Mouse (Mus musculus) spleen, postnatal 4 days (tissue): Measurements from ENCODE around the gene Prss57.

ENCODE experiments used
- DNase-seq, 2 experiments: peaks; one replicate each; pipeline ENCODE4 v3.0.0; 2022; ENCODE audit warnings: low spot score in 2 of 2

Prss57 gene

DNA sequence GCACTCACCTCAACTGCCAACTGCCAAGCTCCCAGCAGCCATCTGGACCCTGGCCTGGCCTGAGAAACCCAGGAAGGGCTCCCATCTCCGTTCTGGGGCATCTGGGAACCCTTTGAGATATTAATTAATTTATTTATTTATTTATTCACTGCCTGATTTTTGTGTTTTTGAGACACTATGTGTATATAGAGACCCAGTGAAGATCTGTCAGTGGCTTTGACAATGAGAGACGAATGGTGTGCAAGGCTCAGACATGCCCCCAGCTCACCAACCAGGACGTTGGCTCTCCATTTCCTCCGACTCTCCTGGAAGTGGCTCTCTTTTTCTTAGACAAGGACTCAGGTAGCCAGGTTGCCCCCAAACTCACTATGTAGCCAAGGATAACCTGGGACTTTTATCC, at the start of gene Prss57:
Prss57 (minus strand) TSS at position 101 of the 400 bp plus-strand sequence.
- DNase-seq, result no peak

DNA sequence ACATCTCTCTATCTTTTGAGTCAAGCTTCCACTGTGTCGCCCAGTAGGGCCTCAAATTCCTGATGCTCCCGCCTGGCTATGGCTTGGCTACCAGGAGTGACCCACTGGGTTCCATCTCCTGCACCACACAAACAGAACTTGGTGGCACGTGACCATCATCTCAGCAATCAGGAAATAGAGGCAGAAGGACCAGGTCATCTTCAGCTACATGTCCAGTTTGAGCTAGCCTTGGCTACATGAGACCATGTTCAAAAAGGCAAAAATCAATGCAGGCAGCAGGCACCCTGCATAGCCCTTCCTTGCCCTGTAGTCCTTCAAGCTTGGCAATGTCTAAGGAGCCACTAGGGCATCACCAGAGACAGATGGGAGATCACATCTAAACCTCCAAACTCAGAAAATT, 49.3 kb upstream of the Prss57 start:
- DNase-seq, result no peak

DNA sequence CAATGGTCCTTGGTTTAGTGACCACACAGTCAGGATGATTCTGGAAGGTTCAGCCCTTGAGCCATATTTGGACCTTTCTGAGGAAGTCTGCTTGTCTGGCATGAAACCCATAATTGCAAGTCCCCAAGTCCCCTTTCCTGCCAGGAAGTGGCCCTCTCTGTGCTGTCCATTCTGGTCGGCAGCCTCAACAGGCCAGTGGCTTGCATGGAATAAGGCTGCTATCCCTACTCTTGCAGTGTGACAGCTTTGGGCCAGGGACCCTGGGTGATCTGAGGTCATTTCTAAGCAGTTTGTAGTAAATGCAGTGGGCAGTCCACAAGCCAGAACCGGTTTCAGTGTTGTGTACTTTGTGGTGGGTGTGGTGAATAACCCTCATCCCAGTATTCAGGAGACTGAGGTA, 47.4 kb upstream of the Prss57 start:
- no peak for DNase-seq

DNA sequence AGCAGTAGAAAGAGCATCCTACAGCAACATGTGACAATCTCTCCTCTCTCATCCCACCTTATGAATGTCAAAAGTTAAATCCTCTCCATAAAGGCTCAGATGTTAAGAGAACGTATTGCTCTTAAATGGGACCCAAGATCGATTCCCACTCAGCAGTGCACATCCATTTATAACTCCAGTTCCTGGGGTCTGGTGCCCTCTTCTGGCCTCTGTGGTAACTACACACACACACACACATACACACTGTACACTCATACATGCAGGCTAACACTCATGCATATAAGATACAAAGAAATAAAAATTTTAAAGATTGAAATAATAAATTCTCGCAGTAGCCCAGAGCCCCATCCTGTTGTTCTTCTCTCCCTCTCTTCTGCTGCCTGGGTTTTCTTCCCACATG, 46.2 kb upstream of the Prss57 start:
- no peak for DNase-seq

DNA sequence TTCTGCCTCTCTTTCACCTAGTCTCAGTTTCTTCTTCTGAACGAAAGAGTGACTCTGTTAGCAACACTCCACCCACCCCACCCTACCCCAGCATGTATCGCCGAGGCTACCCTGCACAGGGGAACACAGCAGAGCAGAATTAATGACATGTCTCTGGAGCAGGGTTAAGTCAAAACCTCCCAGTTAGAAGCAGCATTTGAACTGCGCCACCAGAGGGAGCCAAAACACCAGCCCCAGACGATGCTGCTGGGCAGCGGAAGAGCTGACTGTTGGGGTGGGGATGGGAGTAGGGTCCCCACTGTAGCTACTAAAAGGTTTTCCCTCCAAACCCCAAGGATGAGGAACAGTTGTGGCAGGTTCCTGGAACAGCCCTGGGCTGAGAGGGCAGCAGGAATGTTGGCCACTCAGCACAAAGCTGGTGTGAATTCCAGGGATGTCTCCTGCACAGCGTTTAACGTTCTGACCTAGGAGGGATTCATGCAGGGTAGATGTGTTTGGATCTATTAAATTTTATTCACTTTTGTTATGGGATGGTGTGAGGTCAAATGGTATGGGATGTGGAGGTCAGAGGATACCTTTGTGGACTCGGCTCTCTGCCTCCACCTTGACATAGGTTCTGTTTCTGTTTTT, 44.1 kb upstream of the Prss57 start:
- peak; percentile 72 to 89 for DNase-seq

DNA sequence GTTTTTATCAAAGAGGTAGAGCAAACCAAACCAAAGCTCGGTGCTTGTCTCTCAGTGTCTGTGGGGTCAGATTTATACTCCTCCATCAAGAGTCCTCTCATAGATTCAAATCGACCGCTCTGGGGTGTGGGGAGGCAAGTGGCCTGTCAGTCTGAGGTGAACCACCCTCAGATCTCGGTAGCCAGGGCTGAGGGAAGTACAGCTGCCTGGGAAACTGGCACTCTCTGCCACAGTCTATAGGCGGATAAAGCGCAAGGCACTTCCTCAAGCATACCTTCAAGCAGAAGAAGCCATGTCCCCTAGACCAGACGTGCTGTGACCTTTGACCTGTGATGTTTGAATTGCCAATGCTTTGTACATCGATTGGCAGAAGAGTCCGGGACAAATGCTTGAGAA, 42.0 kb upstream of the Prss57 start:
- no peak for DNase-seq

DNA sequence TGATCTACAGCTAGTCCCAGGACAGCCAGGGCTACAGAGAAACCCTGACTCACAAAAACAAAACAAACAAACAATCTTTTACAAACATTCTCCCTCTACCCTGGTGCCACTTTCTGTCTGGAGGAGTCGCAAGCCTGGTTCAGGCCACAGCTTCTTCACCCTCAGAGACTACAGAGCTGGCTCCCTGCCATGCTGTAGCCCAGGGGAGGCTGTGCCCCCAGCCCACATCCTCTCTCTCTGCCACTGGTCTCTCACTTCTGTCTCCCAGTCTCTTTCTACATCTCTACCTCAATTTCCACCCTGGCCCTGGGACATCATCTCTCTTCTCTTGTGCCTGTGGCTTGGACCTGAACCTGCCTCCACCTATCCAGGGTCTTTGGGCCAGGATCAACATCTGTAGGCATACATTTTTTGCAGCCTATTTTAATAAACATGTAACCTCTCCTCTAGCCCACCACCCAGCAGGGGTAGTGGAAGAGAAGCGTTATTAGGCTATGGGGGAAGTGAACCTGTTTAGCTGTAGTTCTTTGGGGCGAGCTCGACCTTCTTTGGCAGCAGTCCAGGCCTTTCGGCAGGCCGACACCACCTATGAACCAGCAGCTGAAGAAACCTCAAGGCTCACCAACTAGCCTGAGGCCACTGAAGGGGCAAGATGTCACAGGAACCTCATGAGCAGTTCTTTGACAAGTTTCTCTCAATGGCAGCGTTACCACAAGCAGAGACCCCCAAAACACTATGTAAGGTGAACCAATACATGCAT, 41.4 kb upstream of the Prss57 start:
- DNase-seq, result no peak

DNA sequence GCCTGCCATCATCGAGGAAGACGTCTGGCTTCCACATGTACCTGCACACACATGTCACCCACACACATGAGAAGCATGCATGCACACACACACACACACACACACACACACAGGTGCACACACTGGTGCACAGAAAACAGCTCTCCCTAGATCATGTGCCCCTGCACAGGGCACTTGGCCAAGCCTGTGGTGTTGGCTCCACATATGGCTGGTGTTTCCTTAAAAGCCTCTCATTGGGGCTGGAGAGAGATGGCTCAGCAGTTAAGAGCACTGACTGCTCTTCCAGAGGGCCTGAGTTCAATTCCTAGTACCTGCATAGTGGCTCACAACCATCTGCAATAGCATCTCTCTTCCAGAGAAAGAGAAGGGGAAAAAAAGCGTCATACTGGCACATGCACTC, 40.8 kb upstream of the Prss57 start:
- no peak for DNase-seq

DNA sequence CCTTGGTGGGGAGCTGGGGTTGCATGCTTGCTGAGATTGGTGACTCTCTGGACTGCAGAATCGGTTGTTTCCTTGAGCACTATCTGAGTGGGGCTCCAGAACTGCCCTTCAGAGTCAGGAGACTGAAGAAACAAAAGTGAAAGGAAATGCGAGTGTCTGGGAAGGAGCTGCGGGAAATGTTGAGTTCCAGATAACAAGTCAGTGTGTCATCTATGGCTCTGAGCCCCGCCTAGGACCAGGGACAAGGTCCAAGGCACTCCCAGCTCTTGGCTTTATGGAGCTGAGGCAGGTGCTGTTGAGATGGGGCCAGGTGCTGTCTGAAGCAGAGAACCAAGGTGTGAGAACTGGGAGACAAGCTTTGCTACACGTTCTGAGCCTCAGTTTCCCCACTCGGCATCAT, 33.7 kb upstream of the Prss57 start:
- no peak for DNase-seq

DNA sequence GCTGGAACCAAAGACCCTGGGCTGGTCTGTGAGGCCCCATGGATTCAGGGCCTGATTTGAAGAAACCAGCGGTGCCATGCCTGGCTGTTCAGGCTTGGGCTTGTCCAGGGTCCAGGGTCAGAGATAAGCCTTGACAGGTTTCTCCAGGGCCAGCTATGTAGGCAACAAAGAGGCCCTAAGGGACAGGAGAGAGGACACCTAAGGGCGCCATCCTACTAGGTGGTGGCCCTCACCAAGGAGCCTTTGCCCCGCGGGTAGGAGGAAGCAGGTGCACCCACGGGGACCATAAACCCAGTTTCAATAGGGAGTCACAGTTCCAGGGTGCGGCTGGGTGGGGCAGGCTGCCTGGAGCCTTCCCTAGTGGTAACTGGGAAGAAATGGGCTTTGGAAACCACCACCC, 32.2 kb upstream of the Prss57 start:
- no peak for DNase-seq

DNA sequence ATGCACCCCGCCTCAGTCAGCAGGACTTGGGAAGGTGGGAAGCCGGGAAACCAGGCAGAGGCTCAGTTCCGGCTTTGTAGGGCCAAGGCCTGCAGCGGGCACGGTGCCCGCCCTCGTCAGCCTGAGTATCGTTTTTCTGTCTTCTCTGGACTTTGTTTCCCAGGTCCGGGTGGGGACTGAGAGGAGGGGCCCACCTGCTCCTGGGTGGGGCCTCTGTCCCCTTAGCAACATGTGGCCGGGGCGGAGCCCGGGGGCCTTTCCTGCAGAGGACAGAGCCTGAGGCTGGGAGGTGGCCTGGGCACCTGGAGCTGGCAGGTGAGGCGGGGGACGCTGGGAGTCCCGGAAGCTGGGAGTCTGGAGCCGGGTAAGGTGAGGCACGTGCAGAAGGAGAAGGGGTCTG, 31.6 kb upstream of the Prss57 start:
- no peak for DNase-seq

DNA sequence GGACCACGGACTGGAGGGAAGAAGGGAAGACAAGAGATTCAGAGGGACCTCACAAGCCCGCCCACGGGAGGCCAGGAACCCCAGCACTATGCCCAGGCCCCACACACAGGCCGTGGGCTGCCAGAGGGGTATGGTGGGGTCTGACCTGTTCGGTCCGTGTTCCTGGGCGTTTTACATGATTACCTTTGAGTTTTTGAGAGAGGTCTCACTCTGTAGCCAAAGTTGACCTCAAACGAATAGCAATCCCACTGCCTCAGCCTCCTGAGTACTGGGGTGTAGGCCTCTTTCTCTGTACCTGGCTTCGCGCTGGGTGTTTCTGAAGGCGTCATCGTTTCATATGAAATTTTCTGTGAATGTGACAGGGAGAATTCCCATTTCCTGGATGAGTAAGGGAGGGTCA, 31.0 kb upstream of the Prss57 start:
- DNase-seq, result no peak

DNA sequence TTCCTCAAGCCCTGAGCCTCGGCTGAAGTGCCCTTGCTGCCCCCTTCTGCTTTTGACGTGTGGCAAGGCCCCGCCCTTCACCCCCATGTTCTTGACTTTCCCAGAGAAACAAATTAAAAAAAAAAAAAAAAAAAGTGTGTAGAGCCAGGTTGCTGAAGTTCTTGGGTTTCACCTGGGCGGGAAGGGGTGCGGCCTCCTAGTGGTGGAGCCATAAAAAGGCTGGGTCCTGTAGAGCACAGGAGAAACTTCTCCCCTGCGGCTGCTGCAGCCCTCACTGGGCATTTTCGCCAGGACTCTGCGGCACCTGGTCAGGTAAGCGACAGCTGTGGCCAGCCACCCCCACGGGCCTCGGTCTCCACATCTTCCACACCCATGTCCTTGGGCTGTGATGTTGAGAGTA, 30.0 kb upstream of the Prss57 start, which contains the start of gene Misp:
Misp (plus strand) TSS at position 208 of the 400 bp plus-strand sequence.
- DNase-seq, result peak in 1 of 2 experiments; percentile 60

DNA sequence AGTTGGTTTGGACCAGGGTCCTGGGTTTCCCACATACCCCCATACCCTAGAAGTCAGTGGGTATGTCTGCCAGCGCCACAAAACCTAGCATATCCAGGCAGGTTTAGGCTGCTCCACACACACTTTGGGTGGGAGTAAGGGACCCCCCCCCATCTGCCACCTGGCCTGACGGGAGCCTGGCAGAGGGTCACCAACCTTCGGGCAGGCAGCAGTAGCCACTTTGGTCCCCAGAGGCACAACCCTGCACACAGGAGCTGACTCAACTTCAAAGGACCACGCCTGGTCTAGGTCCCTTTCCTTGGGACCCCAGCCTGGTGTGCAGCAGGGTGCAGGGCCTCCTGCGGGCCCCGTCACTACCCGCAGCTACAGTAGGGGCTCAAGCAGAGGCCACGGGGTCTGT, 29.5 kb upstream of the Prss57 start:
- DNase-seq, result peak in 1 of 2 experiments; percentile 60

DNA sequence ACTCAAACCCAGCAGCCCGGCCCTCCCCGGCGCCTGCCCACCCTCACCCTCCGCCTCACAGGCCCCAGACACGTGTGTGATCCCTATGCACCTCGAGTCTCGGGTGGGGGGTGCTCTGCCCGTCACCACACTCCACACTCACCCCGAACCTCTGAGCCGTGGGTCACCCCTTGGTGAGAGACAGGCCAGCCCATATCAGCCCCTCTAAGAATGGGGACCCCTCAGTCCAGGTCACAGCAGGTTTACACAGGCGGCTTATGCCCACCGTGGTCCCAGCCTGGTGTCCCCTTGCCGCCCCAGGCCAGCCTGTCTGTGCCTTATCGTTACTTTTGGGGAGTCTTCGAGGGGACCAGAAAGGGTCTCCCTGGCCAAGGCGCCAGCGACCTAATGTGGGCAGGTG, 28.8 kb upstream of the Prss57 start:
- no peak for DNase-seq

DNA sequence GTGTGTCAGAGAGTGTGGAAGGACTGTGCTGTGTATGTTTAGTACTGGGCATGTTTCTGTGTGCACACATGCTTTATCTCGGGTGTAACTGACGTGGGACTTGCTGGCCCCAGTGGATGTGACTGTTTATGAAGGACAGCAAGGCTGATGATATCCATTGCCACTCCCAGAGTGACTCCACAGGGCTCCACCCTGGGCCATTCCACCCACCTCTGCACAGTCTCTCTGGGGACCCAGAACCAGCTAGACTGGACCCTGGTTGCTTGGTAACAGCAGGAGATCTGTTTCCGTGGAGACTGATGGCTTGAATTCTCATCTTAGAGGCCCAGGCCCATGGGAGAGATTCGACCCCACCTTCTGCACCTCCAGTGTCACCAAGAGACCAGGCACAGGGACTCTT, 27.5 kb upstream of the Prss57 start:
- DNase-seq, result no peak

DNA sequence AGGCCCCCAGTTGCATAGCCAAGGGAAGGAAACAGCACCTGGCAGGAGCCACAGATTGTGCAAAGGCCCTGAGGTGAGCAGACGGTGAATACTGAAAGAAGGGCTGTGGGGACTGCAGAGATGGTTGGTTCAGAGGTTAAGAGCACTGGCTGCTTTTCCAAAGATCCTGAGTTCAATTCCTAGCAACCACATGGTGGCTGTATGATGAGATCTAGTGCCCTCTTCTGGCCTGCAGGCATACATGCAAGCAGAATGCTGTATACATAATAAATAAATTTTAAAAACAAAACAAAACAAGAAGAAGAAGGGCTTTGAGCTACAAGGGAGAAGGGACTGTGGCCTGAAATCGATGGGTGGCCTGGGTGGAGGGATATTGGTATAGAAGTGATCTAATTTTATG, 26.4 kb upstream of the Prss57 start:
- DNase-seq, result no peak

DNA sequence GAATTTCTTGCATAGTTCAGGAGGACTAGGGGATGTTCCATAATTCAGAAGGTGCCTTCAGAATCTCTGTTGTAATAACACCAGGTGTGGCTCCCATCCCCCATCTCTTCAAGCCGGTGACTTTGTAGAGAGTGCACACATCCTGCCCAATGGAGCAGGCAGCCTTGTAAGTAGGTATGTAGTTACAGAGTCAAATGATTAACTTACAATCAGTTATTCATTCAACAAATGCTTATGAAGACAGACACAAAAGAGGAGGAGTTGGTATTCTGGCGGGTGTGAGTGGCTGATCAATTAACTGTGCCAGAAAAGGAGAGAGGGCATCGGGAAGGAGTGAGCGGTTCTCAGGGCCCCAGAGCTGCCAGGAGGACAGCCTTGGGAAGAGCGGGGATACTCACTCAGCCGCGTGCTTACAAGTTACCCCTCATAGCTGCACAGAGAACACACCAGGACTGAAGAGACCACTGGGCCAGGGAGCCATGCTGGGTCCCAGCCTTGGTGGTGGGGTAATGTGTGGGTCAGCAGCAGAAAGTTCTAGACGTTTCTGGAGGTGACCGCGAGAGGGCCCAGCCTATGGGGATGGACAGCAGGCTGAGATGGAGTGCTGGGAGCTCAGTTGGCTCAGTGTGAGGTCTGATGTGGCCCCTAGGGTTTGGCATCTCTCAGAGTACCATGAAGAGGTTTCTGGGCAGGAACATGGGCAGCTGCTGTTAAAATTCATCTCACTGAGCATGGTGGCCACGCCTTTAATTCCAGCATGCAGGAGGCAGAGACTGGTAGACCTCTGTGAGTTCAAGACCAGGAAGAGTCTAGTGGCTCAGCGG, 25.1 kb upstream of the Prss57 start:
- DNase-seq, result no peak

DNA sequence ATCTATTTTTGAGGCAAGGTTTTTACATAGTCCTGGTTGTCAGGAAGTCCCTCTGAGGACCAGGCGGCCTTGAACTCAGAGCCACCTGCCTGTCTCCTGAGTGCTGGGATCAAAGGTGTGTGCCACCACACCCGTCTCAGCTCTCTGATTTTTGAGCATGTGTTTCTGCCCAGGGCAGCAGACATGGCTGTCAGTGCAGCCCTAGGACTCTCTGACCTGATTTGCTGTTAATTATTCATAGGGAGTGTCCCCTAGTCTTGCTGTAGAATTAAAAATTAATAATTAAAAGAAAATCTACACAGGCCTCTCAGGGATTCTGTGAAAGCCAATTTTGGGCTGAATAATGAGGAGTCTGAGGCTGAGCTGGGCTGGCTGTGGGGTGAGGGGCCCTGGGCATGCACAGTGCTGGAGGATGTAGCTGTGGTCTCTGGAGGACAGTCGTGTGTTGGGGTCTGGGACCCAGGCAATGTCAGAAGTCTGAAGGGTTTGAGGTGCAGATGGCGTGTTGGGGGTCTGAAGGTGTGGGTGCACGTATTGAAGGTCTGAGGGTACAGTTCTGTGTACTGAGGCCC, 23.6 kb upstream of the Prss57 start:
- DNase-seq, result no peak

DNA sequence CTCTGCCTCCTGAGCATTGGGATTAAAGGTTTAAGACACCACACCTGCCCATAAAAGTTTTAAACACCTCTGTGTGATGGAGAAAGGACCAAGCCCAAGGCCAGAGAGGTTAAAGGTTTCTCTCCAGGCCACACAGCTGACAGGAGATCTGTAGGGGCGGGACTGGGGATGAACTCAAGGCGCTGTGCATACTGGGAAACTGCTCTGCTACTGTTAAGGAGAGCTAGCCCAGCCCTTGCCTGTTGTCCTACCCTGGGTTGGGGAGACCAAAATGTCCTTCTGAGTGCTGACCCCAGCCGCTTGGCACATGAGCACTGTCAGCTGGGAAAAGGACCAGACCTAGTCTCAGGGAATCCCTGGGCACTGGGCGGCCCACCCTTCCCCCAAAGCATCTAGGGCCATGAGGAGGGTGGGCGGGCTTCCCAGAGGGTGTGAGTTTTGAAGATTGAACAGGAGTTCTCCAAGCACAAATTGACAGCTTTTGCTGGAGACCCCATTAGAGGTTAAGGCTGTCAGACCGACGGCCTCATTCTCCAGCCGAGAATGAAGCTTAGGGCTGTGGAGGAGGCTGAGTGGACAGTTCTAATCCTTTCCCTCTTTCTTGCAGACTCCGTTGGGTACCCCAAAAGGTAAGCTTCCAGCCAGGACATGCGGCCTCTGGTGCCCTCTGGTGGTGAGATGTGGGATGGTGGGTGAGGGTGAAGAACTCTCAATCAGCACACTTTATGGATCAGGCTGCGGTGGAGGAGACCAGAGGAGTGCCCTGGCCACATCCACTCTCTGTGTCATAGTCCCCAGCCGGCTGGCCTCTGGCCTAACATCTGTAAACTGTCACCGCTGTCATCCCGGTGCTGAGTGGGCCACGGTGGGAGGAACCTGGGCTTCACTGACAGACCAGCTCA, 21.2 kb upstream of the Prss57 start:
- DNase-seq, result peak; percentile 83 to 96

DNA sequence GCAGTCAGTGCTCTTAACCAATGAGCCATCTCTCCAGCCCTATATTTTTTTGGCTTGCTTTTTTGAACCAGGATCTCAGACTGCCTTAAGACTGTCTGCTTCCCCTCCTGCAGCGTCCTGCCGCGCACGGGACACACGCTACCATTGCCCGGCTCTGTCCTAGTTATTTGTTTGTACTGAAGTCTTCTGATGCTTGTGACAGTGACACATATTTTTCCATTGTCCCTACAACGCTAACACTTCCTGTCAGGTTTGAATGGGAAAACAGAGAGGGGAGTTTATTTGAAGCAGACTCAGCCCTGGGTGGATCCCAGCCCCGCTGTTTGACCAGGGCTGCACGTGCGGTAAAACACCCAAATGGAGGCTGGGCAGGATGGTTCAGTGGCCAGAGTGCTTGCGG, 18.0 kb upstream of the Prss57 start:
- no peak for DNase-seq
